Mouse (Mus musculus) kidney, adult 2 months (tissue): ENCODE data around the gene Rpp25l. TPM values are rescaled to one million over a fixed set of nuclear protein-coding genes. Genes with fewer than 3 reads are reported as not detected.
A peak's percentile ranks its signal among the peaks of the same experiment; 100 is the strongest.

Source experiments
- DNase-seq: peaks from one replicate; pipeline ENCODE4 v3.0.0; 2021
- H3K27ac ChIP-seq: fragments of 200-500 bp; 2 replicates; pipeline ENCODE4 v1.5.1; 2012; ENCODE audit warnings: low read depth, low read length, control low read depth, inconsistent platforms; ENCODE audit not compliant: insufficient read depth
- H3K27me3 ChIP-seq: fragments of 200-500 bp; replicated peaks from 2 replicates; pipeline ENCODE4 v1.6.1; 2012; ENCODE audit warnings: mild to moderate bottlenecking, moderate library complexity, low read length, inconsistent platforms; ENCODE audit not compliant: control insufficient read depth, insufficient read depth
- H3K36me3 ChIP-seq: fragments of 200-500 bp; 2 replicates; pipeline ENCODE4 v1.6.1; 2012; ENCODE audit warnings: mild to moderate bottlenecking, moderate library complexity, low read length, inconsistent platforms; ENCODE audit not compliant: control insufficient read depth, insufficient read depth
- H3K4me1 ChIP-seq: fragments of 200-500 bp; 2 replicates; pipeline ENCODE4 v1.6.1; 2011; ENCODE audit warnings: low read length; ENCODE audit not compliant: control insufficient read depth, insufficient read depth
- H3K4me3 ChIP-seq: fragments of 200-500 bp; 2 replicates; pipeline ENCODE4 v1.5.1; 2011; ENCODE audit warnings: mild to moderate bottlenecking, low read depth, low read length, control low read depth; ENCODE audit not compliant: insufficient read depth
- CTCF ChIP-seq: fragments of 200-500 bp; conservative IDR thresholded peaks from 2 replicates; pipeline ENCODE4 v1.5.1; 2011; ENCODE audit warnings: low read depth, mild to moderate bottlenecking, control low read depth, low read length, moderate library complexity, mixed read lengths; ENCODE audit not compliant: insufficient read depth, insufficient read length
- POLR2A ChIP-seq: fragments of 200-500 bp; IDR thresholded peaks from one replicate; pipeline ENCODE4 v1.6.1; 2011; ENCODE audit warnings: low read depth, low read length, control low read depth
- WGBS: fragments of 180-500 bp; shearing (Covaris S2); methylation state at CpG from one replicate; pipeline ENCODE4 v1.1.7; 2018; 5-methylcytosine and 5-hydroxymethylcytosine counted together
- polyA plus RNA-seq: library from polyadenylated mRNA; depleted of rRNA; stranded (reverse); fragments of >200 nt; gene quantifications from 2 replicates; pipeline ENCODE4 v1.2.3, GENCODE M21; 2012

Rpp25l gene
- polyA plus RNA-seq, 1 experiment, result 57.0 TPM

GRCm38 (mm10) chr4:41731052-41731765 lies 17.9 kb upstream of the Rpp25l start, which contains the start of gene Arid3c:
Gene Arid3c (minus strand): TSS chr4:41731142.
- WGBS, result 2% methylated on average over 50 of the region's 50 CpGs
- Histone ChIP-seq H3K4me3 (0 out of 2 replicates have a peak within 1 kb of the TSS, but pooled peaks have one; percentile 9), H3K36me3 (no peaks in the 10 kb centered on the region), H3K27ac (no peak within 1 kb of the TSS), H3K27me3 (peaks cover 5% of the 10 kb centered on the region), H3K4me1 (no peaks in the 10 kb centered on the region)
- DNase-seq, result no peak
- TF ChIP-seq POLR2A (no peak), CTCF (no peak)

- H3K27me3 ChIP-seq, result peaks cover 5% of the 10 kb centered on the region
- 28% methylated on average over 20 of the region's 20 CpGs for WGBS
- peaks cover 1% of the 10 kb centered on the region; the same call in 1 of the 2 replicates for H3K4me1 ChIP-seq
- TF ChIP-seq POLR2A (no peak), CTCF (no peak)
- no peak for DNase-seq
- no peaks in the 10 kb centered on the region for H3K36me3 ChIP-seq
- no peak overlapping the region for H3K27ac ChIP-seq
- no peak overlapping the region for H3K4me3 ChIP-seq
Measured at GRCm38 (mm10) chr4:41726826-41727621, 13.7 kb upstream of the Rpp25l start.

- TF ChIP-seq POLR2A, result peak; percentile 48
- no peak for TF ChIP-seq CTCF
- Histone ChIP-seq H3K4me3 (peak within 1 kb of the TSS; percentile 97), H3K4me1 (peaks cover 3% of the 10 kb centered on the region; the same call in 1 of the 2 replicates), H3K36me3 (no peaks in the 10 kb centered on the region), H3K27ac (no peak within 1 kb of the TSS), H3K27me3 (no peaks in the 10 kb centered on the region; the same call in 1 of the 2 replicates)
- peak; percentile 97 for DNase-seq
- under 1% methylated on average over 27 of the region's 27 CpGs for WGBS
Measured at GRCm38 (mm10) chr4:41722918-41723351, 9.6 kb upstream of the Rpp25l start, which contains the start of gene Dctn3. Gene Dctn3 (minus strand): TSS chr4:41723170.

GRCm38 (mm10) chr4:41716834-41717233 lies 3.5 kb upstream of the Rpp25l start:
- no peak overlapping the region for H3K4me3 ChIP-seq
- H3K4me1 ChIP-seq, result peaks cover 2% of the 10 kb centered on the region; the same call in 1 of the 2 replicates
- no peaks in the 10 kb centered on the region for H3K27me3 ChIP-seq
- TF ChIP-seq CTCF, result no peak
- TF ChIP-seq POLR2A, result no peak
- H3K36me3 ChIP-seq, result no peaks in the 10 kb centered on the region
- H3K27ac ChIP-seq, result no peak overlapping the region
- no peak for DNase-seq
- WGBS, result 84% methylated on average over 6 of the region's 6 CpGs

GRCm38 (mm10) chr4:41715596-41715995 lies 2.3 kb upstream of the Rpp25l start:
- TF ChIP-seq POLR2A (no peak), CTCF (peak; percentile 44)
- 84% methylated on average over 5 of the region's 5 CpGs for WGBS
- H3K4me1 ChIP-seq, result peaks cover 2% of the 10 kb centered on the region; the same call in 1 of the 2 replicates
- H3K4me3 ChIP-seq, result no peak overlapping the region
- H3K27ac ChIP-seq, result no peak overlapping the region
- H3K36me3 ChIP-seq, result no peaks in the 10 kb centered on the region
- peak; percentile 63 for DNase-seq
- no peaks in the 10 kb centered on the region for H3K27me3 ChIP-seq

- H3K27me3 ChIP-seq, result no peaks in the 10 kb centered on the region
- peaks cover 2% of the 10 kb centered on the region; the same call in 1 of the 2 replicates for H3K4me1 ChIP-seq
- H3K4me3 ChIP-seq, result no peak overlapping the region
- TF ChIP-seq CTCF, result no peak
- TF ChIP-seq POLR2A, result no peak
- H3K36me3 ChIP-seq, result no peaks in the 10 kb centered on the region
- DNase-seq, result no peak
- WGBS, result 75% methylated on average over 8 of the region's 8 CpGs
- no peak overlapping the region for H3K27ac ChIP-seq
Measured at GRCm38 (mm10) chr4:41715082-41715481, 1.7 kb upstream of the Rpp25l start.
